Comparison of ENCODE assay signal across 30 mouse cellular contexts in genomic region chr1:128394657-128395056, GRCm38 (mm10).
"Had no signal": no experiment of that assay in that cellular context is flagged by ENCODE, and none has a peak within 500 bp of the region (broad histone marks: within the 10 kb centered on the region; RNA-seq: fewer than 3 reads in every experiment).

No protein-coding gene starts in this region.

- H3K9ac ChIP-seq: heart, embryonic 12.5 days; heart, embryonic 13.5 days; heart, embryonic 15.5 days; hindbrain, embryonic 12.5 days; hindbrain, embryonic 13.5 days; hindbrain, embryonic 14.5 days; hindbrain, embryonic 15.5 days; intestine, embryonic 15.5 days; kidney, embryonic 15.5 days had no signal

- H3K36me3 ChIP-seq: intestine, embryonic 15.5 days had no signal

- H3K4me1 ChIP-seq: heart, embryonic 12.5 days; heart, embryonic 13.5 days; heart, embryonic 15.5 days; hindbrain, embryonic 15.5 days; intestine, embryonic 15.5 days had no signal

- H3K4me3 ChIP-seq: heart, embryonic 12.5 days; heart, embryonic 13.5 days; heart, embryonic 15.5 days; hindbrain, embryonic 10.5 days; hindbrain, embryonic 12.5 days; hindbrain, embryonic 13.5 days; hindbrain, embryonic 15.5 days; intestine, embryonic 15.5 days; kidney, embryonic 15.5 days; layer of hippocampus, adult 2 months; left cerebral cortex, adult 2 months had no signal

- H3K27ac ChIP-seq: heart, embryonic 13.5 days; heart, embryonic 15.5 days; hindbrain, embryonic 10.5 days; hindbrain, embryonic 12.5 days; hindbrain, embryonic 13.5 days; hindbrain, embryonic 14.5 days; hindbrain, embryonic 15.5 days; hindbrain, postnatal 0 days; intestine, embryonic 15.5 days; kidney, embryonic 15.5 days; kidney, postnatal 0 days; layer of hippocampus, adult 2 months; left cerebral cortex, adult 2 months had no signal

- H3K27me3 ChIP-seq: heart, embryonic 12.5 days; heart, embryonic 13.5 days; heart, embryonic 15.5 days; hindbrain, embryonic 12.5 days; hindbrain, embryonic 13.5 days; hindbrain, embryonic 15.5 days; intestine, embryonic 15.5 days; kidney, embryonic 15.5 days had no signal

- DNase-seq: heart, postnatal 10 days; heart, postnatal 14 days; heart, postnatal 36 days; heart, postnatal 4 days; kidney, adult 11 months; kidney, adult 18-20 months; kidney, adult 2 months; kidney, adult 8-10 months; kidney, adult 9 months; kidney, postnatal 10 days; kidney, postnatal 14 days; kidney, postnatal 25 days; kidney, postnatal 36 days; kidney, postnatal 4 days; layer of hippocampus, adult 9-11 months; layer of hippocampus, postnatal 36 days had no signal

- H3K9me3 ChIP-seq: heart, embryonic 12.5 days; heart, embryonic 13.5 days; heart, embryonic 15.5 days; hindbrain, embryonic 12.5 days; hindbrain, embryonic 13.5 days; hindbrain, embryonic 15.5 days; intestine, embryonic 15.5 days; kidney, embryonic 15.5 days had no signal
